Mouse (Mus musculus) CD4-positive helper T cell, adult 2 months (primary cell): ENCODE data around the gene Olfr60.

Experiments used
- DNase-seq: peaks from one replicate; pipeline ENCODE4 v3.0.0-alpha.2; 2012; ENCODE audit warnings: low read depth, missing footprints, low spot score

Gene Olfr60

GRCm38 (mm10) chr7:140361571-140361970 lies at the start of gene Olfr60:
Gene Olfr60 (minus strand): TSS chr7:140361671.
- DNase-seq = no peak

GRCm38 (mm10) chr7:140402818-140403217 lies 41.3 kb upstream of the Olfr60 start, which contains the start of gene Olfr531:
Gene Olfr531 (minus strand): TSS chr7:140402918.
- no peak for DNase-seq

- peak; percentile 63 for DNase-seq
Measured at GRCm38 (mm10) chr7:140376911-140377310, 15.4 kb upstream of the Olfr60 start.

GRCm38 (mm10) chr7:140376231-140376630 lies 14.8 kb upstream of the Olfr60 start, which contains the start of gene Olfr530:
Gene Olfr530 (minus strand): TSS chr7:140376331.
- no peak for DNase-seq

GRCm38 (mm10) chr7:140374300-140374699 lies 12.8 kb upstream of the Olfr60 start:
- peak; percentile 65 for DNase-seq

GRCm38 (mm10) chr7:140333717-140334116 lies 27.8 kb downstream of the Olfr60 start, which contains the start of gene Olfr527:
Gene Olfr527 (plus strand): TSS chr7:140334017.
- no peak for DNase-seq

- DNase-seq = no peak
Measured at GRCm38 (mm10) chr7:140329766-140330304, 31.6 kb downstream of the Olfr60 start.

GRCm38 (mm10) chr7:140321135-140321534 lies 40.3 kb downstream of the Olfr60 start:
- DNase-seq = peak; percentile 83

GRCm38 (mm10) chr7:140320558-140320957 lies 40.9 kb downstream of the Olfr60 start, which contains the start of gene Olfr525:
Gene Olfr525 (plus strand): TSS chr7:140320858.
- DNase-seq = no peak

GRCm38 (mm10) chr7:140319861-140320385 lies 41.5 kb downstream of the Olfr60 start:
- no peak for DNase-seq

- DNase-seq = no peak
Measured at GRCm38 (mm10) chr7:140299416-140299815, 62.1 kb downstream of the Olfr60 start.

- no peak for DNase-seq
Measured at GRCm38 (mm10) chr7:140296876-140297275, 64.6 kb downstream of the Olfr60 start.

- no peak for DNase-seq
Measured at GRCm38 (mm10) chr7:140295746-140296145, 65.7 kb downstream of the Olfr60 start.
